Mouse (Mus musculus) liver, adult 2 months (tissue): Measurements from ENCODE around the gene Adh1.

Experiments used
- CTCF ChIP-seq: fragments of 200-500 bp; IDR thresholded peaks from 2 replicates; pipeline ENCODE4 v1.5.1; 2011; ENCODE audit warnings: low read depth, low read length, control low read depth
- POLR2A ChIP-seq: fragments of 200-500 bp; IDR thresholded peaks from 2 replicates; pipeline ENCODE4 v1.6.1; 2011; ENCODE audit warnings: low read length, control low read depth; ENCODE audit not compliant: insufficient read depth; ENCODE audit errors: extremely low read depth

GRCm38 (mm10) chr3:138282556-138282955 is 21.8 kb downstream of the Adh1 start:
- TF ChIP-seq POLR2A, result 0 out of 2 replicates have a peak, but pooled peaks have one; percentile 5
- TF ChIP-seq CTCF, result no peak
